Mouse (Mus musculus): ENCODE results near the gene Gpr146.

DNA sequence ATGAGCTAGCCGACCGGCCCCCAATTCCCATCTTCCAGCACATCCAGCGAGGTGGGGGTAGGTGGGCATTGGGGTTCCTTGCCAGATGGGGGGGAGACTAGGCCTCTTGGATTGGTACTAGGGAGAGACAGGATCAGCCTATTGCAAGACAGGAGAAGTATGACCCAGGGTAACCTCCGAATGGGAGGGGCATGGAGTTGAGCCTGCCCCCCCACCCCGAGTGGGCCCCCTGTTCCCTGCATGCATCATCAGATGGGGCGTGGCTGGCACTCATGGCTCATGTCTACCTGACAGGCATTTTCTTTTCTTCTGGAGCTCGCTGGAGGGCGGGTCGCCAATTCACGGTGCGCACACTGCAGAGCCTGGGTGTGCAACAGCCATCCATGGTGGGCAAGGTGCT is 23.6 kb upstream of the Gpr146 start:
- no peak for TF ChIP-seq CTCF (IDR thresholded peaks at IDR 0.05; ENCODE audit: low read depth, low read length)
- TF ChIP-seq POLR2A (IDR thresholded peaks at IDR 0.05; ENCODE audit: extremely low read depth, insufficient read depth, low read length): no peak
